Mouse (Mus musculus) liver, adult (tissue): ENCODE measurements around the gene Pycr1.

ENCODE experiments used
- GATA4 ChIP-seq: IDR thresholded peaks from 2 replicates; pipeline ENCODE4 v1.6.1; 2014; ENCODE audit warnings: mild to moderate bottlenecking, low read length; ENCODE audit not compliant: insufficient replicate concordance

The Pycr1 gene

DNA sequence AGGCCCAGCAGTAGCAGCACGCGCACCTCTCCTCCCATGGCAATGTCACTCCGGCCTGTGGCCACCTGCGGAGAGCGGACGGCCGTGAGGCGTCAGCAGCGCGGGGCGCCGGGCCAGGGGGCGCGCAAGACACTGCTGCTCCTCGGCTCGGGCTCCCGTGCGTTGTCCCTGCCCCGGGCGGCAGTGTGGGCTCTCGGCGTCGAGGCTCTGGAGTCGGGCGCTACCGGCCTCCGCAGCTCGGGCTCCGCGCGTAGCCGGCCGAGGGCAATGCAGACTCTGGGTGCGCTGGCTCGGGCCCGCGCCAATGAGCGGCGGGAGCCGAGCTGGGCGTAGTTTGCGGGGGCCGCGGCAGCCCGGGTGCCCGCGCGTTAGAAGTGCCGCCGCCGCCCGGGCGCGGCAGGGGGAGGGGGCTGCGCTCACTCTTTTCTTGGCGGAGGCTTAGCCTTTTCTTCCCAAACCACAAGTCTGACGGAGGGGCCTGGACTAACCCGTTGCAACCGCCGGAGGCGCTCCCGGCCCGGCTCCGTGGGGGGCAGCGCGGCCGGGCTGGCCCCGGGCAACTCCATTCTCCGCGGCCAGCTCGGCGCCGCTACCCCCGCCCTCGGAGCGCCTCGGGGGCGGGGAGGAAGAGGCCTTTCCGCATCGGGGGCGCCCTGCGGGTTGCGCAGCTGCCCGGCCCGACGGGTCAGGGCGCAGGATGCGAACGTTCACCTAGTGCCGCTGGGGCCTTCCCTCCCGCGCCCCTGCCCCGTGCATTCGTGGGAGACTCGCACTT is 16.9 kb upstream of the Pycr1 start:
- no peak for TF ChIP-seq GATA4

DNA sequence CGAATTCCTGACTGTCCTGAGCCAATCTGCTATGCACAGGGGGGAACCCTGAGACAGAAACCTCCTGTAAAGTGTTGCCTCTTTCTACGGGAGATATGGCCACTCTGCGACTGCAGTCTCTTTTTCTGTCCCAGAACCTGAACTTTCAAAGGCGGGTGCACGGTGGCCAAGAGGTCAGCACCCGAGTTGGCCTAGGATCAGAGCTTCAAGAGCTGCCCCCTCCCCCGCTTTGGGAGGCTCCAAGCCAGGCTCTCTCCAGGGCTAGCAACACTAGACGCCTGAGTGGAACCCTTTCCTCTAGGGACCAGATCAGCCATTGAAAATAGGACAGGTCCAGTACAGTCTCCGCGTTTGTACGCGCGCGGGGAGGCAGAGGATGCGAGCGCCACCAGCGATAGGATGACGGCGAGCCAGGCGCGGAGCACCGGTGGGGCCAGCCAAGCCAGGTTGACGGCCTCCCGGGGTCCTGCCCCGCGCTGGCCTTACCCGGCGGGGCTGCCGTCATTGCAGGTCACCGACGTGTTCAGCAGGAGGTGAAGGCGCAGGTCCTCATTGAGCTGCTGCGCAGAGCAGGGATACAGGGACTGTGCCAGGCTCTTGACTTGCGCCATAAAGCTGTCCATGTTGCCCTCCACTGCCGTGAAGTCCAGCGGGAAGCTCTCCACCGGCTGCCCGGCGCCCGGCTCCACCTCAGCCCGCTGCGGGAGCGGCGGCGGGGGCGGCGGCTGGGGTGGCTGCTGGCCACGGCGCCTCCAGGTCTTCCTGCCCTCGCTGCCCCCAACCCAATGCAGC is 16.1 kb upstream of the Pycr1 start:
- TF ChIP-seq GATA4: no peak; the same call in 1 of the 2 replicates

DNA sequence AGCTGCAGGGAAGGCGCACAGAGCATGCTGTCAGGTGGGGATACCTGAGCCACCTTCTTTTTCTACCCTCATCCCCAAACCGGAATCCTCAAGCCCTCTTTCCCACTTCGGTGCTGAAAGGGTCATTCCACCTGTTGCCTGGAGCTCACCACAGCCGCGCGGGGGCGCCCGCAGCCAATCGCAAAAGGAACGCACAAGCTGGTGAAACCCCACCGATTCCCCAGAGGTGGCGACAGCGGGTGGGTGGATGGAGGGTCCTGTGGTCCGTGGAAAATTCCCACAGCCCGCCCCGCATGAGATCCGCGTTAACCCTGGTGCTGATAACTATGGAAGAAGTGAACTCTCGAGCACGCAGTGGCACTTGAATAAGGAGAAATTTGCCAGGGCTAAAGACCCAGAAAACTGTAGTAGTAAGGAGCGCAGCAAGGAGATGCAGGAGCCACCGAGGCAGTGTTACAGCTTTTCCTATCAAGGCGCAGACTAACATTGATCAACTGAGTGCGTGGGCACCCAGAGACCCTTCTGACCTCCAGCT is 15.4 kb upstream of the Pycr1 start:
- TF ChIP-seq GATA4: no peak

DNA sequence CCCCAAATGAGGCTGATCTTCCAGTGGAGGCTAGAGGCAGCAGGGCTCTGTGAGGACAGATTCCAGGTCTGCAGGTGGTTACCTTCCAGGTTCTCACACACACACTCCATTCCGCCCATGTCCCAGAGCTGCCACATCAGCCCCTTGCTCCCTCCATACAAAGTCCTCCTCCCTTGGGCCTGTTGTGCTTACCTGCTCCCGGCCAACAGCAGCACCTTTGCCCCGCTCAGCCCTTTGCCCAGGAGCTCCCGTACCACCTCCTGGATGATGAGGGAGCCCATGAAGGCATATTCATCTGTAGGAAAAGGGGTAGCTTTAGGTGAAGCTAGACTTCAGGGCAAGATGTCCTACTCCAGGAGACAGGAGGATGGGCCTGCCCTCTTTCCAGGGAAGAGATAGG is 13.7 kb upstream of the Pycr1 start:
- TF ChIP-seq GATA4: no peak

DNA sequence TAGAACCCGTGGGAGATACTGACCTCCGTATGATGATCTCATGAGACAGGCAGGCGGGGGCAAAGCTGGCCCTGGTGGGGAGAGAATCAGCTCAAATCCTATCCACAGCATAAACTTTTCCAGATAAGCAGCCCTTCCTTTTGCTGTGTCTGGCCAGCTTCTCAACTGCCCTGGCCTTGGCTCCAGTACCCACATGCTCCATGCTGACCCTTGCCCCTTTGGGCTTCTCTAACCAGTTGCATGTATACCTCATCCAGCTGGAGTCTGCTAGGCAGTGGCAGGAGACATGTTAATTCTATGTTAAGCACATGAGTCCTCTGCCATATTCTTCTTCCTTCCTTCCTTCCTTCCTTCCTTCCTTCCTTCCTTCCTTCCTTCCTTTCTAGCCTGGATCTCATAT is 11.2 kb upstream of the Pycr1 start:
- no peak for TF ChIP-seq GATA4

DNA sequence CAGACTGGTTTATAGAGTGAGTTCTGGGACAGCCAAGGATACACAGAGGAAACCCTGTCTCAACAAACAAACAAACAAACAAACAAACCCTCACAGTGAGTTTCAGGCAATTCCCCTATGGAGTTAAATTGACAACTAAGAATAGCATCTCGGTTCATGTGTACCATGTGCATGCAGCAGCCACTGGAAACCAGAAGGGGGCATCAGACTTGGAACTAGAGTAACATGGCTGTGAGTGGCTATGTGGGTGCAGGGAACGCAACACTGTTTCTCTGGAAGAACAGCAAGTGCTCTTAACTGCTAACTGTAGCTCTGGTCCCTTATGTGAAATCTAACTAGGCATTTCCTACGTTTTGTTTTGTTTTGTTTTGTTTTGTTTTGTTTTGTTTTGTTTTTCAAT is 8.3 kb upstream of the Pycr1 start:
- TF ChIP-seq GATA4: no peak

DNA sequence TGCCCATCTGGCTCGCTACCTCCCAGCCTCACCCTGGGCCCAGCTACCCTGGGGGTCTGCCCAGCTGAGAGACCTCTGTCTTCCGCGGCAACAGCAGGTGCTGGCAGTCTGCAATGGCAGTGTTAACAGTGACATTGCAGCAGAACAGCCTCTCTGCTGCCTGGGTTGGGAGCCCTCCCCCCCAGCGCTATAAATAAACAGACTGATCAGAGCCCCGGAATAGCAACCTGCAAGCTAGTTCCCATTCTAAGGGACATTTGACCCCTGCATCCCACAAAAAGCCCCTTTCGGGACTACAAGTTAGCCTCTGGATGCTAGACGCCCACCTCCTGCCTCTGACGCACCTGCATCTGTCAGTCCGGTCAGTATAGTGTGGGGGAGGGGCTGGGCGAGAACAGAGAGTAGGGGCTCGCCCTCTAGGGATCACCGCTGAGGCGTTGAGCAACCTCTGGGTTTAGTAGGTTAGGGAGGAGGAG is 4.5 kb upstream of the Pycr1 start, which contains the start of gene Myadml2:
TSS of gene Myadml2 (minus strand) at position 158 of the 476 bp plus-strand sequence.
- no peak for TF ChIP-seq GATA4

DNA sequence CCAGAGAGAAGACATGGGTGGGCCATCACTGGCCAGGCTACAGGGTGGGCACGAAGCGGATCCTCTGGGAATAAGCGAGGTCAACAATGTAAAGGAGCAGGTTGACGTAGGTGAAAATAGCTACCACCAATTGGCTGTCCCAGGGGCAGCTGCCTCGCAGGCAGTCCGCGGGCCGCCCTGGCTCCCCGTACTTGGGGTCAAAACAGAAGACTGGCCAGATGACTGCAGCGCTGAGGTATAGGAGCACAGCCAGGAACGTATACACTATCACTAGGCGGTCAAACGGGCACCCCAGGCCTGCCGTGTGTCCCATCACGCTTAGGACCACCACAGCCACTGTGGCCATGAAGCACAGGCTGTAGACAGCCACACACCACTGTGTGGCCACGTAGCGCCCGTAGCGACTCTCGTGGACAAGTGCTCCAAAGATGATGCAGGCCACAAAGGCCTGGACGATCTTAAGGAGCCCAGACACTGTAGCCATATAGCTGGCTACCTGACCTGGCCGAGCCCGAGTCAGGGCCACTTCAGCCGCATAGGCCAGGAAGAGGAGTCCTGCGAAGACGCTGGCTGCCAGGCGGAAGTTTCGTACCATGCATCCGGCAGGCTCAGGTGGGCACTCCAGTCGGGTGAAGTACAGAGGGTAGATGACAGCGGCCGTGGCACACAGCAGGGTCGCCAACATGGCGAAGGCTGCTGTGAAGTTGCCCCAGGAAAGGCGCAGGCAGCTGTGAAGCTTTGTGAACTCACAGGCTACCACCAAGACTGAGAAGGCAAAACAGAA is 3.7 kb upstream of the Pycr1 start:
- TF ChIP-seq GATA4: no peak

DNA sequence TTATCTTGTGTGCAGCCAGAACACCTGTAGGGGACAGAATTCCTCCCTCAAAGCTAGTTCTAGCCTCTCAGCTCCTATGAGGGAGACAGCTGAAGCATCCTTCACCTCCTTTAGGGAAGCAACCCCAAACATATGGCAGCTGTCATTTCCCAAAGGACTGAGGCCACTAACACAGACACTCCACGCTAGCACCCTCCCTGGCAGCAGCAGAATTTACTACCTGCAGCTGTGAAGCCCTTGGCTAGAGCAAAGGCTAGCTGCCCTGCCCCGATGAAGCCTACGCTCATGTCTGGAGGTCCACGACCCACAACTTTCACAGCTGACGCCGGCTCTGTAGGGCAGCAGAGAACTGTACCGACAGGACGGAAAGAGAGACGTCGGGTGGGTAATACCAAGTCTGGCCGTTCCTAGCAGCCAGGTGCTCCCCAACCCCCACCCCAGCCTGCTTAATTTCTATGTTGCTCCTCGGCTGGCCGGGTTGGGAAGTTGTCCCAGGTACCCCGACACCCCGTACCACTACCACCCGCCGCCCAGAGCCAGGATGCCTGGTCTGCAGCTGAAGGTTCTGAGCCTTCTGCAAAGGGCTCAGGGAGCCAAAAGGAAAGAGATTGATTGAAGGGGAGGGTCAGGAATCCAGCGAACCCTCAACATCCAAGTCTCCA is 499 bp downstream of the Pycr1 start:
- no peak for TF ChIP-seq GATA4

DNA sequence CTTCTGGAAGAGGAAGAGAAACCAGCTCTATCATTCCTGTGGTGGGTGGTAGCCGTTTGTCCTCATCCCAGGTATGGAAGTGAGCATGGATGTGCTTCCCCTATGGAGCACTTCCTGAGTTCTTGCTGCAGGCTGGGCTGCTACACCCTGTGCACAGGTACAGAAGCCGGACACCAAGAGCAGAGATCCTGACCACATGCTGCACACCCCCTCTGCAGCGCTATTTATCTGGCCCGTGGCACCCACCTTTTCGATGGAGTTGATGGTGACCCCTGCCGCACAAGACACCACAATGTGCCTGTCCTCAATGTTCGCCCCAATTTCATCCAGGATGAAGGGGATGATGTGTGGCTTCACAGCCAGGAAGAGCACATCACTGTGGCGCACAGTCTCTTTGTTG is 1.7 kb downstream of the Pycr1 start:
- no peak for TF ChIP-seq GATA4

DNA sequence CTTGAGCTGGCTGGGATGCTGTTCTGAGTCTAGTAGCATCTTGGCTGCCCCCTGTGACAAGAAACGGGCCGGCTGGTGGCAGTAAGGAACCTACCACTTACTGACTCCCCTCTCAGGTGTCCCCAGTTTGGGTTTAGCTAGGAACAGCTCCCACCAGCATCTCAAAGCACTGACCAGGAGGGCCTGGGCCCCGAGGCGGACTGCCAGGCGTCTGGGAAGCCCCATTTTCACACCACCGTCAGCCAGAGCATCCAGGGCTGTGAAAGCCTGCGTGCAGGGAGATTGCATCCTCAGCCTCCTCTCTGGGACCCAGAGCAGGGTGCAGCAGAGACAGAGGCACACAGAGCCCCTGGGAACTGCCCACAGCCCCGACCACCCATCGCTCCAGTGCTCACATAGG is 2.3 kb downstream of the Pycr1 start:
- TF ChIP-seq GATA4: no peak

DNA sequence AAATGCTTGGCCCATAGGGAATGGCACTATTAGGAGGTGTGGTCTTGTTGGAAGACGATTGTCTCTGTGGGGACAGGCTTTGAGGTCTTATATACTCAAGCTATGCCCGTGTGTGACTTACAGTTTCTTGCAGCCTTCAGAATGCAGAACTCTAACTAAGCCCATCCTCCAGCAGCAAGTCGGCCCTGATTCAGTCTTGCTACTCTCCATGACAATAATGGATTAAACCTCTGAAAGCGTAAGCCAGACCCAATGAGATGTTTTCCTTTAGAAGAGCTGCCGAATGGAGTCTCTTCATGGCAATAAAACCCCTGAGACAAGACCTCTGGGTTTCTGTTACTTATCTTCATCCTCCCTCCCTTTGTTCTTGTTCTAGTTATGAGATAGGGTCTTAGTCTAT is 8.8 kb downstream of the Pycr1 start:
- TF ChIP-seq GATA4: no peak

DNA sequence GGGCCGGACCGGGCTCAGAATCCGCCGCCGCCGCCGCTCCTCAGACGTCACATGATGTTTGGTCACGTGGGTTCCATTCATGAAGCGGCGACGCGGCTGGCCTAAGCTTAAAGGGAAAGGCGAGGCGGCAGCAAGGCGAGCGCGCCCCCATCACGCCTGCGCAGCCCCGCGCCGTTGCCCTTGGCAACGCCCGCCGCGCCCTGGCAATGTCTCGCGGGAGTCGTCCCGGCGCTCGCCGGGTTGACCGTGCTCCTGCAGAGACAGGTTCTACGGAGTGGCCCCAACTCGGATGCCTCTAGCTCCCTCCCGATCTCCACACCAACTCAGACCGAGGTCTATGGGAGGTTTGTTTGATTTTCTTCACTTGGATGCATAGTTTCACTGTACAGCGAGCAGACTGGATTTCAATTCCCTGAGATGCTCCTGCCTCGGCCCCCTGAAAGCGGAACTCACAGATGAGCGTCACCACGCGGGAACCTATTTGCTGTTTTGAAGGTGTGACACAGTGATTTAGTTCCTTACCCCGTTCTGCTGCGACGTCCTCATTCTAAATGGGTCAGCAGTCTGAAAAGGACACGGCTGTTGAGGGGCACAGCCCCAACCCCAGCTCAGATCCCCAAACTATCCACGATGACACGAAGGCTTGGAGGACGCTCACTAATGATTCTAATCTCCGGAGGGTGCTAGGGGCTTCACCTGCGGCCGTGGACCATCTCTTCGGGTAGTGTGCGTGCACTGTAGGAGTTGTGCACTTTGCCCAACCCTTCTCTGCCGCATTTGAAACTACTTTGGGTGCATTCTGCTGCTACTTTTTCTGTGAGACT is 9.8 kb downstream of the Pycr1 start, which contains the start of gene Mafg:
TSS of gene Mafg (minus strand) at position 81 of the 824 bp plus-strand sequence.
- TF ChIP-seq GATA4: no peak
